31 mouse cellular contexts compared by ENCODE assay signal in the genomic region with DNA sequence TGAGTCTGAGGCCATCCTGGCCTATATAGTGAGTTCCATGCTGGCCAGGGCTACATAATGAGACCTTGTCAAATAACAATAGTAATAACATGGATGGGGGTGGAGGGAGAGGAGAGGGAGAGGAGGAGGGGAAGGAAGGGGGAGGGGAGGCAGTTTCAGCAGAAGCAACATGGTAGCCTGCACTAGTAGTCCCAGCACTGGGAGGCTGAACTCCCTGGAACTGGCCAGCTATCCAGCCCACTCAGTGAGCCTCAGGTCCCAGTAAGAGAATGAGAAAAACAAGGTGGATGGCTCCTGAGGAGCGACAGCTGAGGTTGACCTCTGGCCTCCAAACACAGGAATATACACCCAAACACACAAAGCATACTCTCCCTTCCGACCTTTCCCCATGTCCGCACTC.
"Had no signal": no experiment of that assay in that cellular context is flagged by ENCODE, and none has a peak within 500 bp of the region (broad histone marks: within the 10 kb centered on the region; RNA-seq: fewer than 3 reads in every experiment).

No protein-coding gene starts in this region.

- H3K27me3 ChIP-seq: limb, embryonic 12.5 days; limb, embryonic 13.5 days; limb, embryonic 15.5 days; liver, embryonic 12.5 days; liver, embryonic 13.5 days; liver, embryonic 15.5 days; lung, embryonic 15.5 days; midbrain, embryonic 12.5 days; midbrain, embryonic 13.5 days; midbrain, embryonic 15.5 days had no signal

- H3K4me3 ChIP-seq: left cerebral cortex, adult 2 months; limb, embryonic 10.5 days; limb, embryonic 12.5 days; limb, embryonic 13.5 days; limb, embryonic 15.5 days; liver, embryonic 12.5 days; liver, embryonic 13.5 days; liver, embryonic 15.5 days; lung, embryonic 15.5 days; megakaryocyte, embryonic 14.5 days; midbrain, embryonic 10.5 days; midbrain, embryonic 12.5 days; midbrain, embryonic 13.5 days; midbrain, embryonic 15.5 days; myocyte had no signal

- H3K9me3 ChIP-seq: limb, embryonic 10.5 days; limb, embryonic 12.5 days; limb, embryonic 13.5 days; limb, embryonic 15.5 days; liver, embryonic 12.5 days; liver, embryonic 13.5 days; liver, embryonic 15.5 days; lung, embryonic 15.5 days; midbrain, embryonic 10.5 days; midbrain, embryonic 12.5 days; midbrain, embryonic 13.5 days; midbrain, embryonic 15.5 days had no signal

- H3K9ac ChIP-seq: limb, embryonic 12.5 days; limb, embryonic 13.5 days; limb, embryonic 15.5 days; liver, embryonic 12.5 days; liver, embryonic 13.5 days; liver, embryonic 14.5 days; liver, embryonic 15.5 days; liver, postnatal 0 days; lung, embryonic 14.5 days; lung, embryonic 15.5 days; midbrain, embryonic 12.5 days; midbrain, embryonic 13.5 days; midbrain, embryonic 15.5 days had no signal

- DNase-seq: left cerebral cortex, postnatal 4 days; liver; liver, embryonic 13.5 days; liver, postnatal 0 days; lung, adult 18-20 months; lung, adult 2 months; lung, embryonic 14.5 days; lung, postnatal 10 days; lung, postnatal 14 days; lung, postnatal 36 days; lung, postnatal 4 days; midbrain, embryonic 14.5 days had no signal

- H3K27ac ChIP-seq: left cerebral cortex, adult 2 months; limb, embryonic 10.5 days; limb, embryonic 12.5 days; limb, embryonic 13.5 days; limb, embryonic 15.5 days; liver, embryonic 12.5 days; liver, embryonic 13.5 days; liver, embryonic 14.5 days; liver, embryonic 15.5 days; lung, embryonic 15.5 days; macrophage; midbrain, embryonic 10.5 days; midbrain, embryonic 12.5 days; midbrain, embryonic 13.5 days; midbrain, embryonic 15.5 days had no signal

- H3K4me1 ChIP-seq: limb, embryonic 10.5 days; limb, embryonic 15.5 days; liver, embryonic 12.5 days; liver, embryonic 15.5 days; midbrain, embryonic 15.5 days had no signal

- H3K4me2 ChIP-seq: limb, embryonic 12.5 days; limb, embryonic 13.5 days; limb, embryonic 15.5 days; liver, embryonic 11.5 days; liver, embryonic 12.5 days; liver, embryonic 13.5 days; liver, embryonic 15.5 days; lung, embryonic 14.5 days; lung, embryonic 15.5 days; midbrain, embryonic 12.5 days; midbrain, embryonic 13.5 days; midbrain, embryonic 15.5 days had no signal

- H3K36me3 ChIP-seq: limb, embryonic 10.5 days; limb, embryonic 12.5 days; limb, embryonic 13.5 days; limb, embryonic 15.5 days; liver, embryonic 12.5 days; liver, embryonic 13.5 days; liver, embryonic 15.5 days; lung, embryonic 15.5 days; midbrain, embryonic 10.5 days; midbrain, embryonic 12.5 days; midbrain, embryonic 13.5 days; midbrain, embryonic 15.5 days had no signal

- ATAC-seq: liver, embryonic 12.5 days; liver, postnatal 0 days; lung, postnatal 0 days; midbrain, embryonic 13.5 days; midbrain, embryonic 15.5 days; midbrain, embryonic 16.5 days had no signal
